Mouse (Mus musculus): ENCODE data around the gene Sim2. TPM values are rescaled to one million over a fixed set of nuclear protein-coding genes. Genes with fewer than 3 reads are reported as not detected.

Gene Sim2
- total and polyA plus RNA-seq, 2 experiments from 2014 or later = 0.05 TPM; not detected in 1

- no peak for TF ChIP-seq CTCF (IDR thresholded peaks at IDR 0.05)
- peaks cover 3% of the 10 kb centered on the region; the same call in 1 of the 2 replicates for H3K4me1 ChIP-seq (ENCODE audit: insufficient read depth, low read length)
- H3K4me2 ChIP-seq (ENCODE audit: low read depth, low read length, poor library complexity, severe bottlenecking) = no peak overlapping the region
- DNase-seq (ENCODE audit: low spot score) (peak; percentile 88), ATAC-seq (ENCODE audit: low FRiP score) (no peak)
- no peak overlapping the region for H3K9ac ChIP-seq (replicated peaks; ENCODE audit: low read length, poor library complexity, severe bottlenecking)
- no peaks in the 10 kb centered on the region for H3K36me3 ChIP-seq (ENCODE audit: insufficient read depth, low read length)
- WGBS = 62% methylated on average over 11 of the region's 11 CpGs
- no peak overlapping the region for H3K4me3 ChIP-seq (ENCODE audit: low read depth, low read length)
- H3K27me3 ChIP-seq (ENCODE audit: insufficient read depth, low read length) = peaks cover 34% of the 10 kb centered on the region
- no peak overlapping the region for H3K27ac ChIP-seq (ENCODE audit: low read depth, low read length)
- H3K9me3 ChIP-seq (ENCODE audit: low read length) = no peaks in the 10 kb centered on the region
Observed at GRCm38 (mm10) chr16:94123247-94123646, 38.5 kb downstream of the Sim2 start.

GRCm38 (mm10) chr16:94125172-94125981 lies 40.6 kb downstream of the Sim2 start:
- no peak for TF ChIP-seq CTCF (IDR thresholded peaks at IDR 0.05)
- Histone ChIP-seq H3K27ac (ENCODE audit: low read depth, low read length) (no peak overlapping the region), H3K9ac (replicated peaks; ENCODE audit: low read length, poor library complexity, severe bottlenecking) (peak overlapping the region; percentile 52; the same call in 1 of the 2 replicates), H3K4me1 (ENCODE audit: insufficient read depth, low read length) (peaks cover 3% of the 10 kb centered on the region; the same call in 1 of the 2 replicates), H3K4me3 (ENCODE audit: low read depth, low read length) (peak overlapping the region; percentile 46), H3K36me3 (ENCODE audit: insufficient read depth, low read length) (no peaks in the 10 kb centered on the region), H3K27me3 (ENCODE audit: insufficient read depth, low read length) (peaks cover 34% of the 10 kb centered on the region), H3K4me2 (ENCODE audit: low read depth, low read length, poor library complexity, severe bottlenecking) (peak overlapping the region; percentile 91), H3K9me3 (ENCODE audit: low read length) (no peaks in the 10 kb centered on the region)
- 2% methylated on average over 81 of the region's 83 CpGs for WGBS
- peak; percentile 16 for DNase-seq (ENCODE audit: low spot score)
- peak; percentile 68 for ATAC-seq (ENCODE audit: low FRiP score)

DNA sequence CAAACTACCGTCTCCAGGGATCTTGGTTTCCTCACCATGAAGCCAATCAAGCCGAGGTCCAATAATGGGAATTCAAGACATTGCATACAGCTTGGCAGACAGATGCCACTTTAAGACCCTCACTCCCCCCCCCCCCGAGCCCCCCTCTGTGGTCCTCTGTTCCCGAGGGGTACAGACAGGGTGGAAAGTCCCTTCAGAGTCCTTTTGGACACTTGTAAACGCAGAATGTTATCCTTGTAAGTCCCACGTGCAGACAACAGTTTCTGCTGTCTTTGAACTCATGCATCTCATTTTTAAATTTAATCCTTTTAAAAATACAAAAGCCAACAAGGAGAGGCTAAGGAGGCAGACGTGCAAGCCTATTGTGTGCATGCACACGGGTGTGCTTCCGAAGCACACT lies 41.5 kb downstream of the Sim2 start:
- WGBS = 16% methylated on average over 9 of the region's 9 CpGs
- Histone ChIP-seq H3K4me2 (ENCODE audit: low read depth, low read length, poor library complexity, severe bottlenecking) (no peak overlapping the region), H3K36me3 (ENCODE audit: insufficient read depth, low read length) (no peaks in the 10 kb centered on the region), H3K27me3 (ENCODE audit: insufficient read depth, low read length) (peaks cover 34% of the 10 kb centered on the region), H3K4me3 (ENCODE audit: low read depth, low read length) (no peak overlapping the region), H3K9me3 (ENCODE audit: low read length) (no peaks in the 10 kb centered on the region), H3K27ac (ENCODE audit: low read depth, low read length) (no peak overlapping the region), H3K4me1 (ENCODE audit: insufficient read depth, low read length) (peaks cover 3% of the 10 kb centered on the region; the same call in 1 of the 2 replicates), H3K9ac (replicated peaks; ENCODE audit: low read length, poor library complexity, severe bottlenecking) (no peak overlapping the region)
- TF ChIP-seq CTCF (IDR thresholded peaks at IDR 0.05) = no peak
- no peak for ATAC-seq (ENCODE audit: low FRiP score)
- DNase-seq (ENCODE audit: low spot score) = no peak

GRCm38 (mm10) chr16:94128236-94128835 lies 43.6 kb downstream of the Sim2 start:
- H3K9ac ChIP-seq (replicated peaks; ENCODE audit: low read length, poor library complexity, severe bottlenecking) = no peak overlapping the region
- H3K9me3 ChIP-seq (ENCODE audit: low read length) = no peaks in the 10 kb centered on the region
- no peak overlapping the region for H3K4me2 ChIP-seq (ENCODE audit: low read depth, low read length, poor library complexity, severe bottlenecking)
- WGBS = 34% methylated on average over 2 of the region's 2 CpGs
- TF ChIP-seq CTCF (IDR thresholded peaks at IDR 0.05) = no peak
- 0 out of 2 replicates have a peak, but pooled peaks cover 6% of the 10 kb centered on the region for H3K36me3 ChIP-seq (ENCODE audit: insufficient read depth, low read length)
- ATAC-seq (ENCODE audit: low FRiP score) = no peak
- peaks cover 3% of the 10 kb centered on the region; the same call in 1 of the 2 replicates for H3K4me1 ChIP-seq (ENCODE audit: insufficient read depth, low read length)
- no peak overlapping the region for H3K4me3 ChIP-seq (ENCODE audit: low read depth, low read length)
- H3K27ac ChIP-seq (ENCODE audit: low read depth, low read length) = no peak overlapping the region
- DNase-seq (ENCODE audit: low spot score) = no peak
- peaks cover 27% of the 10 kb centered on the region for H3K27me3 ChIP-seq (ENCODE audit: insufficient read depth, low read length)

GRCm38 (mm10) chr16:94134218-94134617 lies 49.5 kb downstream of the Sim2 start:
- Histone ChIP-seq H3K27ac (ENCODE audit: low read depth, low read length) (no peak overlapping the region), H3K4me3 (ENCODE audit: low read depth, low read length) (no peak overlapping the region), H3K36me3 (ENCODE audit: insufficient read depth, low read length) (0 out of 2 replicates have a peak, but pooled peaks cover 6% of the 10 kb centered on the region), H3K9me3 (ENCODE audit: low read length) (no peaks in the 10 kb centered on the region), H3K27me3 (ENCODE audit: insufficient read depth, low read length) (0 out of 2 replicates have a peak, but pooled peaks cover 5% of the 10 kb centered on the region), H3K4me2 (ENCODE audit: low read depth, low read length, poor library complexity, severe bottlenecking) (no peak overlapping the region), H3K4me1 (ENCODE audit: insufficient read depth, low read length) (no peaks in the 10 kb centered on the region), H3K9ac (replicated peaks; ENCODE audit: low read length, poor library complexity, severe bottlenecking) (no peak overlapping the region)
- WGBS = 90% methylated on average over 10 of the region's 10 CpGs
- ATAC-seq (ENCODE audit: low FRiP score) (no peak), DNase-seq (ENCODE audit: low spot score) (no peak)
- TF ChIP-seq CTCF (IDR thresholded peaks at IDR 0.05) = no peak

DNA sequence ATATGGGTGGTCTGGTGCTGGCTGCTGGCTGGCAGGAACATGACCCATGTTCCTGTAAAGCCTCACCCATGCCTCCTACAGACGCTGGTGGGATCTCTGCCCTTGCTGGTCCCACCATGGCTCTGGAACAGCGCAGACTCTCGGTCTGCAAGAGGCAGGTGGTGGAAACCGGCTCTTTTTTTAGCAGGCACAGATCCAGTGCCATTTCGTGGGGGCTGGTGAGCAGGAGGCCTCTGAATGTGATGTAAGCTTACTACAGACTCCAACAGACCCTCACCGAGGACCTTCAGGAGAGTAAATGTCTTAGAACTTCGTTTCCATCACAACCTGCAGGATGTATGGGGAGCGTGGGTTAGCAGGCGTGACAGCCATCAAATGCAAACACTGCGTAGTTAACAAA lies 56.0 kb downstream of the Sim2 start:
- Histone ChIP-seq H3K9me3 (ENCODE audit: low read length) (no peaks in the 10 kb centered on the region), H3K4me1 (ENCODE audit: insufficient read depth, low read length) (no peaks in the 10 kb centered on the region), H3K36me3 (ENCODE audit: insufficient read depth, low read length) (no peaks in the 10 kb centered on the region), H3K9ac (replicated peaks; ENCODE audit: low read length, poor library complexity, severe bottlenecking) (no peak overlapping the region), H3K4me2 (ENCODE audit: low read depth, low read length, poor library complexity, severe bottlenecking) (no peak overlapping the region), H3K4me3 (ENCODE audit: low read depth, low read length) (no peak overlapping the region), H3K27me3 (ENCODE audit: insufficient read depth, low read length) (peaks cover 7% of the 10 kb centered on the region; the same call in 1 of the 2 replicates), H3K27ac (ENCODE audit: low read depth, low read length) (no peak overlapping the region)
- TF ChIP-seq CTCF (IDR thresholded peaks at IDR 0.05) = no peak
- ATAC-seq (ENCODE audit: low FRiP score) = no peak
- WGBS = 83% methylated on average over 10 of the region's 10 CpGs
- DNase-seq (ENCODE audit: low spot score) = no peak
